Mouse (Mus musculus) kidney, postnatal 36 days (tissue): ENCODE measurements around the gene Cdh4.
A peak's percentile ranks its signal among the peaks of the same experiment; 100 is the strongest.

Experiments
- DNase-seq, 2 experiments: peaks; one replicate each; pipeline ENCODE4 v3.0.0; 2021 to 2022; ENCODE audit warnings: mixed read lengths in 2 of 2

Cdh4 gene

GRCm38 (mm10) chr2:179873315-179873714 lies 431.1 kb downstream of the Cdh4 start:
- peak; percentile 64 to 66 for DNase-seq

GRCm38 (mm10) chr2:179875147-179875546 lies 432.9 kb downstream of the Cdh4 start:
- peak; percentile 36 to 79 for DNase-seq

- DNase-seq = peak; percentile 17 to 73
These were observed 435.5 kb downstream of the Cdh4 start for GRCm38 (mm10) chr2:179877551-179878215.

- no peak for DNase-seq
These were observed 442.3 kb downstream of the Cdh4 start for GRCm38 (mm10) chr2:179884561-179884960.

GRCm38 (mm10) chr2:179891048-179891447 lies 448.8 kb downstream of the Cdh4 start:
- no peak for DNase-seq

GRCm38 (mm10) chr2:179896949-179897348 lies 454.7 kb downstream of the Cdh4 start:
- DNase-seq = no peak

- DNase-seq = no peak
These were observed 470.7 kb downstream of the Cdh4 start for GRCm38 (mm10) chr2:179912911-179913310.

GRCm38 (mm10) chr2:179913349-179913748 lies 471.1 kb downstream of the Cdh4 start:
- no peak for DNase-seq

- DNase-seq = peak in 1 of 2 experiments; percentile 43
These were observed 472.0 kb downstream of the Cdh4 start for GRCm38 (mm10) chr2:179914246-179914645.

GRCm38 (mm10) chr2:179916877-179917673 lies 474.8 kb downstream of the Cdh4 start:
- DNase-seq = peak; percentile 72 to 89

- peak; percentile 7 to 19 for DNase-seq
These were observed 477.8 kb downstream of the Cdh4 start for GRCm38 (mm10) chr2:179920042-179920441.

- DNase-seq = no peak
These were observed 478.9 kb downstream of the Cdh4 start for GRCm38 (mm10) chr2:179921021-179921653.

GRCm38 (mm10) chr2:179924038-179924437 lies 481.8 kb downstream of the Cdh4 start:
- DNase-seq = no peak

- peak; percentile 48 to 55 for DNase-seq
These were observed 486.9 kb downstream of the Cdh4 start for GRCm38 (mm10) chr2:179929166-179929565.

- DNase-seq = no peak
These were observed 489.5 kb downstream of the Cdh4 start for GRCm38 (mm10) chr2:179931741-179932140.

GRCm38 (mm10) chr2:179934165-179934564 lies 491.9 kb downstream of the Cdh4 start:
- DNase-seq = no peak

GRCm38 (mm10) chr2:179937091-179937490 lies 494.9 kb downstream of the Cdh4 start:
- no peak for DNase-seq

GRCm38 (mm10) chr2:179941696-179942095 lies 499.5 kb downstream of the Cdh4 start:
- DNase-seq = no peak

GRCm38 (mm10) chr2:179945051-179945450 lies 502.8 kb downstream of the Cdh4 start:
- no peak for DNase-seq

- DNase-seq = no peak
These were observed 504.3 kb downstream of the Cdh4 start for GRCm38 (mm10) chr2:179946496-179946895.

GRCm38 (mm10) chr2:179947607-179948006 lies 505.4 kb downstream of the Cdh4 start:
- no peak for DNase-seq

- DNase-seq = no peak
These were observed 506.6 kb downstream of the Cdh4 start for GRCm38 (mm10) chr2:179948820-179949219.
